Mouse (Mus musculus): ENCODE measurements around the gene Gas8.
"Not testable (repeated sequence)": the region's sequence is repeated elsewhere in the genome, so short reads cannot be mapped to it uniquely, and the experiment has no call there.

The Gas8 gene

DNA sequence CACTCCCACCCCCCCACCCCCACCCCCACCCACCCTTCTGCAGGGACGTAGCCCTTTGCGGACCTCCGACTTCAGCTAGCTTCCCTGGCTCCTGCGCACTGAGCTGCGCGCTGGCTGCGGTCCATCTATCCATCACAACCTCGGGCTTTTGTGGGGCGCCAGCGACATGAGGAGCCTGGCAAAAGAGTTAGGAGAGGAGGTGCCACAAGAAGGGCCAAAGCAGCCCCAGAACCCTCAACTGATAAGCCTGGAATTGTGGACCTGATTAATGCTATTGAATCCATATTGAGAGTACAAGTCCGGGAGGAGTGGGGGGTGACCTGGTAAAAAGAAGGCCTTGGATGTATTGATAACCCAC, 3.1 kb upstream of the Gas8 start:
- DNase-seq (ENCODE audit: low read depth) = no peak

DNA sequence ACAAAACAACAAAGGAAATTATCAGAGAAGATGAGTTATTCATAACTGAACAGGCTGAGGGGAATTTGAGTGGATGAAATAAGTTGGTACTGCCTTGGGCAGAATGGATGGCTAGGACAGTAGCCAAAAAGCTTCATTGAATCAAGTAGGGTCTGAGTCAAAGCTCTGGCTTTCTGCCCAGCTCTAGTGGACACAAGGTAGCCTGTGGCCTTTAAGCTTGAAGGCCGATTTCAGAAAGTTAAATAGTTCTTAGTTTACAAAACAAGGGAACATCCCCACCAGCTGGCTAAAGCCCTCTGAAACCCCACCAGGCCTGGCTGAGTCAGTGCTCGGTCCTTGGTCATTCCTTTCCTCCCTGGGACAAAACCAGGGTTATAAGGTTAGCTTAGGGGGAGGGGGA, 2.0 kb upstream of the Gas8 start:
- DNase-seq (ENCODE audit: low read depth) = no peak

DNA sequence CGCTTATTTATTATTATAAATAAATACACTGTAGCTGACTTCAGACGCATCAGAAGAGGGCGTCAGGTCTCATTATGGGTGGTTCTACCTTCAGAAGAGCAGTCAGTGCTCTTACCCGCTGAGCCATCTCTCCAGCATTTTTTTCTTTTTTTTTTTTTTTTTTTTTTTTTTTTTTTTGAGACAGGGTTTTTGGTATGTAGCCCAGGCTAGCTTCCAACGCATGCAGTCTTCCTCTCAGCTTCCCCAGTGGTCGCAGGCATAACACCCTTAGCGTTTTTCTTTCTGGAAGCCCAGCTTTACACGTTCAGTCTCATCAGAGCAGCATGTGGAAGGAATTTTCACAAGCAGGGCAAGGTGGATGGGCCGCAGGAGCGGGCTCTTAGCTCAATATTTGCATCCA, 462 bp upstream of the Gas8 start:
- no peak for DNase-seq (ENCODE audit: low read depth)

DNA sequence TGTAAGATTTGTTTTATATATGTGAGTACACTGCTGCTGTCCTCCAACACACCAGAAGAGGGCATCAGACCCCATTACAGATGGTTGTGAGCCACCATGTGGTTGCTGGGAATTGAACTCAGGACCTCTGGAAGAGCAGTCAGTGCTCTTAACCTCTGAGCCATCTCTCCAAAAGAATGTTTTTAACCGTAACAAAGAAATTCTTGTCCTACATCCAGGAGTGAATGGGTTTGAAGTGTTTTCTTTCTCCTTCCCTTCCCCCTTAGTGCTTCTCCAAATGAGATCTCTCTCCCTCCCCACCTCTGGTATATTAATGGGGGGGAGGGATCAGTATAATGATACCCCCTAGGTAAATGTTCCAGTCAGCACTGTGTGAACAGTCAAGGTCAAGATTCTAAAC, 1.4 kb downstream of the Gas8 start:
- not testable (repeated sequence) for DNase-seq (ENCODE audit: low read depth)

DNA sequence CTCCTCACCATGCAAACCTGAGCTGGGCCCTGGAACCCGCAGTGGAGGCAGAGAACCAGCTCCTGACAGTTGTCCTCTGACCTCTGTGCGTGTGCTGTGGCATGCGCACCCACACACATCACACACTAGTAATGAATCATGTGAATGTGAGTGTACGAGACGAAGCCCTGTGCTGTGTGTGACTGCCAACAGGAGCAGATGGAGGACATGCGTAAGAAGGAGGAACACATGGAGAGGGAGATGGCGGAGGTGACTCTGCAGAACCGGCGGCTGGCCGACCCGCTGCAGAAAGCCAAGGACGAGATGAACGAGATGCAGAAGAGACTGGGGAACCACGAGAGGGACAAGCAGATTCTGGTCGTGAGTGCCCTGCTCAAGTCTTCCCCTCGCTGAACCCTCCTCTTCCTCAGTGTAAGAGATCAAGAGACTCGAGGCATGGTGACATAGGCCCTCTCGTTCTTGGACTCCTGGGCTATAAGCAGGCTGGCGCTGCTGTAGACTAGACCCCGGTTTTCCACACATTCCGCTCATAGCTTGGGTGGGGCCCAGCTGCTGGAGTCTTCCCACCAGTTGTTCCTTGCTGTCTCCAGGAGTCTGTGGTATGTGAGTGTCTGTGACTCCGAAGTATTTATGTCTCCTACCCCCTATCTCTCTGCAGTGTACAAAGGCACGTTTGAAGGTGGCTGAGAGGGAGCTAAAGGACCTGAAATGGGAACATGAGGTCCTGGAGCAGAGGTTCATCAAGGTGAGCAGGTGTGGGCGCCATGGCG, 9.3 kb downstream of the Gas8 start:
- no peak for DNase-seq (ENCODE audit: low read depth)

DNA sequence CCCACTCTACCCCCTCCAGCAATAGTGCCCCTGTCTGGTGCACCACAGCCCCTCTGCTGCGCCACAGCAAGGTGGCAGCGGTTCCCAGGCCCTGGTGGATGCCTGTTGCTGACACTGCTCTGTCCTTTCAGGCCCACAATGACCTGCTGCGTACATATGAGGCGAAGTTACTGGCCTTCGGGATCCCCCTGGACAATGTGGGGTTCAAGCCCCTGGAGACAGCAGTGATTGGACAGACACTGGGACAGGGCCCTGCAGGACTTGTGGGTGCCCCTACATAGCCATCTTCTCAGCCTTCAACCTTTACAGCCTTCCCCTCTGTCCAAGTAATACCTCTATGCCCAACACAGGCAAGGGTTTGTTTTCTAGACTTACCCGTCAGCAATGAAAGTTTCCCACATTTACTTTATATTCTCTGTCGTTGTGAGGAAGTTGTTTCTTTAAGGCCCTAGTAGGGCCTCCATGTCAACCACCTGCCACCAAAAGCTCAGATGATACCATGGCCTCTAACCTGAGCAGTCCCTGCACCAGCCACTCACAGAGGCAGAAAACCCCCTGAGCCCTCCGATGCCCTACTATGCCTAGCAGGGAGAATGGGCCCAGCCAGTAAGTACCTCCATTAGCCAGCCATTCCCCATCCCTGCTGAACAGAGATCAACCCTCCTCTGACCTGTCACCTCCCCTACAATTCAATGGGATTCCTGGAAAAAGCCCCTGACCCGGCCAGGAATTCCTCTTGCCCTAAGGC, 17.8 kb downstream of the Gas8 start:
- no peak for DNase-seq (ENCODE audit: low read depth)

DNA sequence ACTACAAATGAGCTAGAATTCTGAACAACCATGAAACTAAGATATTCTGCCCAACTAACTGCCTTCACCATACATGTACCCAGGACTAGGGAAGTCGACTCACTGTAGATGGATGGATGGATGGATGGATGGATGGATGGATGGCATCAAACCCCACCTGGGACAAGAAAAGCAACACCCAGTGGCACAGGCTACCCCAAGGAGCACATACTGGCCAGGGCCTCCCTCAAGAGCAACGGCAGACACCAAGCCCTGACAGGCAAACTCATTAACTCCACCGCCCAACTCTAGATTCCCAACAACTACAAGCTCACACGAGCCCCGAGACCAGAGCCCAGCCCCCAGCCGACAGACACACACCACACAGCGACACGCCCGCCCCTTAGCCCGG, 18.4 kb downstream of the Gas8 start:
- no peak for DNase-seq (ENCODE audit: low read depth)

DNA sequence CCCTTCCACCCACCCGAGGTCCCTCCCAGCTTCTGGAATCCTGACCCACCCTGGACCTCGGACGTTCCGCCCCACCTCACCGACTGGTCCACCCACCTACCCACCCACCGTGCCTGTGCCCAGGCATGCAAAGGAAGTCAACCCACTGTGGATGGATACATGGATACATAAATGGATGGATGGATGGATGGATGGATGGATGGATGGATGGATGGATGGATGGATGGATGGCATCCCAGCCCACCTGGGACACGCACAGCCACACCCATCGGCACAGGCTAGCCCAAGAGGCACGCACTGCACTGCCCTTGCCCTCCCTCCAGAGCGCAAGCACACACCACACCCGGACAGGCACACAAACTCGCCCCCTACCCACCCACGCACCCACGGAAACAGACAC, 19.0 kb downstream of the Gas8 start:
- DNase-seq (ENCODE audit: low read depth) = not testable (repeated sequence)

DNA sequence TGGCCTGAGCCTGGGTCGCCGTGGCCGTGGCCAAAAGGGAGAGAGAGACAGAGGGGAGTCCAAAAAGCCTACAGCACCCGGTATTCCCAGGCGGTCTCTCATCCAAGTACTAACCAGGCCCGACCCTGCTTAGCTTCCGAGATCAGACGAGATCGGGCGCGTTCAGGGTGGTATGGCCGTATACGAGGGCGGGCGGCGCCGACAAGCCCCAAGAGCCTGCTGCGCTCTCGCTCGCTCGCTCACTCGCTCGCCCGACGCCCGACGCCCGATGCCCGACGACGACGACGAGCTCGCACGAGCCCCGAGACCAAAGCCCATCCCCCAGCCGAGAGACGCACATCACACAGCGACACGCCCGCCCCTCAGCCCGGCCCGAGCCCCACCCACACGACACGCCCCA, 45.6 kb downstream of the Gas8 start:
- DNase-seq (ENCODE audit: low read depth) = not testable (repeated sequence)

DNA sequence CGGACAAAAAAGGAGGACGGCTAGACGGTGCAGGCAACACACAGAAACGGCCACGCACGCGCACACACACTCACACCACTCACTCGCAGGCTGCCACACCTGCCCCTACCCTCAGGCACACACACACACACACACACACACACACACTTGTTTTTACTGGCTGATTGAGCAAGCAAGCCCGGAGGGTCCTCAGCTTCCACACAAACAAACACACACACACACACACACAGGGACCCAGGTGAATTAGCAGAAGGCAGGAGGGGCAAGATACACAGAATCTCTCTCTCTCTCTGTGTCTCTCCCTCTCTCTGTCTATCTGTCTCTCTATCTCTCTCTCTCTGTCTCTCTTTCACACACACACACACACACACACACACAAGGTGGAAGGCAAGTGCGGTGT, 56.8 kb downstream of the Gas8 start:
- DNase-seq (ENCODE audit: low read depth) = not testable (repeated sequence)
